Mouse (Mus musculus) neural tube, embryonic 13.5 days (tissue): ENCODE results near the gene Slc16a9. TPM values are rescaled to one million over a fixed set of nuclear protein-coding genes. Genes with fewer than 3 reads are reported as not detected.
A peak's percentile ranks its signal among the peaks of the same experiment; 100 is the strongest.

ENCODE experiments used
- ATAC-seq: fragments of 200-750 bp; cut with Nextera tagmentation; 2 replicates; pipeline ENCODE4 v1.8.0; 2017; ENCODE audit warnings: low read depth, mild to moderate bottlenecking, moderate TSS enrichment, moderate library complexity
- H3K27ac ChIP-seq: fragments of 300-500 bp; sonication (generic); replicated peaks from 2 replicates; pipeline ENCODE4 v1.5.1; 2015; ENCODE audit warnings: moderate library complexity, mild to moderate bottlenecking, inconsistent platforms
- H3K27me3 ChIP-seq: fragments of 300-500 bp; sonication (generic); 2 replicates; pipeline ENCODE4 v1.6.1; 2015; ENCODE audit warnings: mild to moderate bottlenecking, inconsistent platforms
- H3K36me3 ChIP-seq: fragments of 300-500 bp; sonication (generic); 2 replicates; pipeline ENCODE4 v1.6.1; 2015; ENCODE audit warnings: mild to moderate bottlenecking, inconsistent platforms
- H3K4me1 ChIP-seq: fragments of 300-500 bp; sonication (generic); replicated peaks from 2 replicates; pipeline ENCODE4 v1.6.1; 2015; ENCODE audit warnings: inconsistent platforms
- H3K4me2 ChIP-seq: fragments of 300-500 bp; sonication (generic); 2 replicates; pipeline ENCODE4 v1.6.1; 2015; ENCODE audit warnings: inconsistent platforms, mild to moderate bottlenecking, moderate library complexity
- H3K4me3 ChIP-seq: fragments of 300-500 bp; sonication (generic); 2 replicates; pipeline ENCODE4 v1.5.1; 2015; ENCODE audit warnings: mild to moderate bottlenecking, inconsistent platforms
- H3K9ac ChIP-seq: fragments of 300-500 bp; sonication (generic); 2 replicates; pipeline ENCODE4 v1.6.1; 2015; ENCODE audit warnings: moderate library complexity, mild to moderate bottlenecking, inconsistent platforms
- H3K9me3 ChIP-seq: fragments of 300-500 bp; sonication (generic); 2 replicates; pipeline ENCODE4 v1.6.1; 2016; ENCODE audit warnings: inconsistent platforms
- WGBS: fragments of 180-500 bp; shearing (Covaris S2); methylation state at CpG from one replicate; pipeline ENCODE4 v1.1.7; 2015; 5-methylcytosine and 5-hydroxymethylcytosine counted together
- polyA plus RNA-seq: library from polyadenylated mRNA; unstranded; fragments of >200 nt; fragmentation: Nextera tagmentation; extraction: Ambion mirVana; gene quantifications from 2 replicates; pipeline ENCODE4 v1.2.1, GENCODE M21; 2015

The Slc16a9 gene
- polyA plus RNA-seq, 1 experiment from 2014 or later: 1.0 TPM

DNA sequence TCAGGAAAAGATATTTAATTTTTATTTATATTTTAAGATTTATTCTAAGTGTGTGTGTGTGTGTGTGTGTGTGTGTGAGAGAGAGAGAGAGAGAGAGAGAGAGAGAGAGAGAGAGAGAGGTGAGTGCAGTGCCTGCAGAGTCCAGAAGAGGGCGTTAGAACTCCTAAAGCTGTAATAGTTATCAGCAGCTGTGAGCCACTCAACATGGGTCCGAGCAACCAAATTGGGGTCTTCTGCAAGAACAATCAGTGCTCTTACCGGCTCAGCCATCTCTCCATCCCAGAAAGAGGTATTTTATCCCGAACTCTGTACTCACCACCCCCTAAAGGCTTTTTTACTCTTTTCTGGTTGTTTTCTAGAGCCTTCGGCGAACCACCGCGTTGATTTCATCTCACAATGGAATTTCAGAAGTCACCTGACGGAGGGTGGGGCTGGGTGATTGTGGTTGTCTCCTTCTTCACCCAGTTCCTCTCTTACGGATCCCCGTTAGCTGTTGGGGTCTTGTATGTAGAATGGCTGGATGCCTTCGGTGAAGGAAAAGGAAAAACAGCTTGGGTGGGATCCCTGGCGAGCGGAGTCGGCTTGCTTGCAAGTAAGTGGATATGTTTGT lies 10.8 kb downstream of the Slc16a9 start:
- Histone ChIP-seq H3K4me2 (no peak overlapping the region), H3K27ac (no peak overlapping the region), H3K9ac (no peak overlapping the region), H3K27me3 (no peaks in the 10 kb centered on the region), H3K4me1 (no peaks in the 10 kb centered on the region), H3K4me3 (no peak overlapping the region), H3K9me3 (no peaks in the 10 kb centered on the region), H3K36me3 (no peaks in the 10 kb centered on the region)
- WGBS: 84% methylated on average over 15 of the region's 15 CpGs
- no peak for ATAC-seq

DNA sequence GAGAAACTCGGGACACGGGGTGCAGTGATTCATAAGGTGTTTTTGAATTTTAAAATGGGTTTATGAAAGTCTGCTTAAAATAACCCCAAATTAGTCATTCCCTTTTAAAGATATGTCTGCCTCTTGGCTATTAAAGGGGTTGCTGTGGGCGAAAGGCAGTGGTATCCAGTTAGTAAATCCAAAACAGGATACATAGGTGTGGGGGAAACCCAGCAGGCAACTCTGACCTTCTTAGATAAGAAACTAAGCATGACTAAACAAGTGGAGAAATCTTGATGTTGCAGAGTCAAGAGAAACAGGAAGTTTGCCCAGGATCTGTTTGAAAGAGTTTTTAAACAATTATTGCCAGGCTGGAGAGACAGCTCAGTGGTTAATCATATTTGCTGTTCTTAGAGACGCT lies 12.1 kb downstream of the Slc16a9 start:
- Histone ChIP-seq H3K9me3 (no peaks in the 10 kb centered on the region), H3K4me2 (no peak overlapping the region), H3K27ac (no peak overlapping the region), H3K4me3 (no peak overlapping the region), H3K4me1 (no peaks in the 10 kb centered on the region), H3K36me3 (no peaks in the 10 kb centered on the region), H3K27me3 (no peaks in the 10 kb centered on the region), H3K9ac (no peak overlapping the region)
- ATAC-seq: no peak
- 87% methylated on average over 4 of the region's 4 CpGs for WGBS

DNA sequence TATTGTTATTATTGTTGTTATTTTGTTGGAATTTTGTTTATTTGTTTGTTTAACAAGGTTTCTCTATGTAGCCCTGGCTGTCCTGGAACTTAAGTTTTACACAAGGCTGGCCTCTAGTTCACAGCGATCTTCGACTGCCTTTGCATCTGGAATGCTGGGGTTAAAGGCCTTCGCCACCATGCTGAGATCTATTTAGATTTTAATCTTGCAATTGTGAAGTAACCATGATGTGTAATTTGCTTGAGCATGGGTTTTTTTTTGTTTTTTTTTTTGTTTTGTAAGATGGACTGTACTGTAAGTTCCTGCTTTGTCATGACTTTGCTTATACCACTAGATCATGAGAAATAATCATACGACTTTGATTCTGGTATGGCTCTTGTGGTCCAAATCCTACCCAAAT lies 16.0 kb downstream of the Slc16a9 start:
- H3K36me3 ChIP-seq: no peaks in the 10 kb centered on the region
- H3K9me3 ChIP-seq: no peaks in the 10 kb centered on the region
- H3K4me1 ChIP-seq: no peaks in the 10 kb centered on the region
- WGBS: 64% methylated on average over 4 of the region's 4 CpGs
- no peak for ATAC-seq
- H3K27me3 ChIP-seq: no peaks in the 10 kb centered on the region
- H3K4me2 ChIP-seq: no peak overlapping the region
- no peak overlapping the region for H3K27ac ChIP-seq
- no peak overlapping the region for H3K9ac ChIP-seq
- H3K4me3 ChIP-seq: no peak overlapping the region

DNA sequence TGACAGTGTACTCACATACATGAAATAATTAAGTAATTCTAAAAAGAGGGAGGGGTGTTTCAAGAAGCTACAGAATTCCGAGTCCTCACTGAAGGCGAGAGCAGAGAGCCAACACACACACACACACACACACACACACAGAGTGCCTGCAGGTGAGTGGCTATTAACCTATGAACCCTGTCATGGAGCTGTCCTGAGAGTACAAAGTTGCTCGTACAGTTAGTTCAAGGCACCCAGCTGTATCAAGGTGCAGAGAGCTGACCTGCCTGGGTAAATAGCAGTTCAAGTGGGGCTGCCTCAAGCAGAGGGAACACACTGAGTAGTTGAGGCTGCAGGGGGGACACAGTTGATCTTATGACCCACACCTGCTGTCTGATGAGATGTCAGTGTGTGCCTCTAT lies 17.2 kb downstream of the Slc16a9 start:
- Histone ChIP-seq H3K36me3 (no peaks in the 10 kb centered on the region), H3K9me3 (no peaks in the 10 kb centered on the region), H3K9ac (no peak overlapping the region), H3K27me3 (no peaks in the 10 kb centered on the region), H3K4me2 (no peak overlapping the region), H3K4me3 (no peak overlapping the region), H3K4me1 (no peaks in the 10 kb centered on the region), H3K27ac (no peak overlapping the region)
- no peak for ATAC-seq
- 87% methylated on average over 3 of the region's 3 CpGs for WGBS

DNA sequence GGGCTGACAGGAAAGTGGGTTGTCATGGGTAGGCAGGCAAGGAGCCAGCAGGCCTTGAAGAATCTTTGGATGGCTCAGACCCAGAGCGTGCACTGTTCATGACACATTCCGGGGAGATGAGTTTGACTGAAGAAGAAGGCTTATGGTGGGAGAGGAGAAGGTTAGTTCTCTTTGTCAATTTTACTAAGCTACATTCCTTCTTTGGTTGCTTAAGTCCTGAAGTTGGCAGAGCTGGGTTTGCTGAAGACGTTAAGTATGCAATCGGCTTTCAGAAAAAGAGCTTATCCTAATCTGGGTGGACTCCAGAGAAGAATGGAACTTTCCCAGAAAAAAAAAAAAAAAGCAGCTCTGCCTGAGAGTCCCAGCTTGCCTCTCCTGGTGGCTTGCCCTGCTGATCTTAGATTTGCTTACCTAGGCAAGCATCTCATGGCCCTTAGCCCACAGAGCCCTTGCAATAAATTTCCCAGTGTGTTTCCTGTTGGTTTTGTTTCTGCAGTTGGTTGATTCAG lies 18.8 kb downstream of the Slc16a9 start:
- no peak overlapping the region for H3K4me3 ChIP-seq
- no peak for ATAC-seq
- H3K9me3 ChIP-seq: no peaks in the 10 kb centered on the region
- H3K9ac ChIP-seq: no peak overlapping the region
- no peaks in the 10 kb centered on the region for H3K4me1 ChIP-seq
- no peak overlapping the region for H3K27ac ChIP-seq
- no peaks in the 10 kb centered on the region for H3K27me3 ChIP-seq
- 84% methylated on average over 4 of the region's 4 CpGs for WGBS
- no peak overlapping the region for H3K4me2 ChIP-seq
- no peaks in the 10 kb centered on the region for H3K36me3 ChIP-seq

- ATAC-seq: no peak
- Histone ChIP-seq H3K27ac (no peak overlapping the region), H3K4me2 (no peak overlapping the region), H3K4me1 (no peaks in the 10 kb centered on the region), H3K9me3 (no peaks in the 10 kb centered on the region), H3K9ac (no peak overlapping the region), H3K36me3 (no peaks in the 10 kb centered on the region), H3K4me3 (no peak overlapping the region), H3K27me3 (no peaks in the 10 kb centered on the region)
- WGBS: 92% methylated on average over 9 of the region's 9 CpGs
Measured at GRCm38 (mm10) chr10:70264337-70265036, 19.6 kb downstream of the Slc16a9 start.

GRCm38 (mm10) chr10:70266501-70266900 lies 21.6 kb downstream of the Slc16a9 start:
- no peaks in the 10 kb centered on the region for H3K4me1 ChIP-seq
- no peak overlapping the region for H3K27ac ChIP-seq
- no peak for ATAC-seq
- 89% methylated on average over 6 of the region's 6 CpGs for WGBS
- H3K9ac ChIP-seq: no peak overlapping the region
- no peaks in the 10 kb centered on the region for H3K27me3 ChIP-seq
- H3K4me2 ChIP-seq: no peak overlapping the region
- no peaks in the 10 kb centered on the region for H3K36me3 ChIP-seq
- H3K9me3 ChIP-seq: no peaks in the 10 kb centered on the region
- H3K4me3 ChIP-seq: no peak overlapping the region

DNA sequence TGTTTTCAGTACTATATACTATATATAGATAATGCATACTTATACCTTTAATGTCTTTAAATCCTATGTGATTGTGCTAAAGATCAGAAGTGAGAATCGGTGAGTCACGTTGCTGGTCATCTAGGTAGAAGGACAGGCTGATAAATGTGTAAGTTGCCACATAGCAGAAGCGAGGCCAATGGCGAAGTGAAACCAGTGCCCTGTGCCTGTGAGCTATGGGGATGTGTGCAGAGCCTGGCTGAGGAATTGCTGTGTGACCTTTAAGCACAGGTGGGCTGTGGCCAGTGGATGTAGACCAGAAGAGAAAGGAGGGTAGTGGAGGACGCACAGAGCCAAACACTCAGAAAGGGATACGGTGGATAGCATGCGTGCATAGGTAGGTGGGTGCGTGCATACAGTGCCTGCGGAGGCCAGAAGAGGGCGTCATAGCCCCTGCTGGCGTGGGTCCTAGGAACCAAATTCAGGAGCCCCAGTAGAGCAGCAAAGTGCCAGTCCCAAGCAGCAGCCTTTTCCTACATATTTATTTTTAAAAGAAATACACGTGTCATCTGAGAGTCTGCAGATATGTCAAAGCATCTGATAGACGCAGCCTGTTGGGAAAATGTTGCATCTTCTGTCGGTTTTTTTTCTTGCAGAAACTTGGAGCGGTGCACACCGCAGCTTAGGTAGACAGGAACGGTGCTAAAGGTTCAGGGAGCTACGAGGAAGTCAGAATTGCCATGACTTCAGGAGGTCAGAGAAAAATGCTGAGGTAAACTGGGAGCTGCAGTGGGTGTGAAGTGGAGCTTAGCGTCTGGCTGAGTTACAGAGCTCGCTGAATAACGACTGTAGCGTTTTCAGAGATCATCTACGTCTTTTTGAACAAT lies 23.9 kb downstream of the Slc16a9 start:
- WGBS: 80% methylated on average over 23 of the region's 23 CpGs
- no peak overlapping the region for H3K9ac ChIP-seq
- no peaks in the 10 kb centered on the region for H3K36me3 ChIP-seq
- no peak overlapping the region for H3K27ac ChIP-seq
- H3K27me3 ChIP-seq: no peaks in the 10 kb centered on the region
- H3K4me3 ChIP-seq: no peak overlapping the region
- no peaks in the 10 kb centered on the region for H3K4me1 ChIP-seq
- H3K4me2 ChIP-seq: no peak overlapping the region
- ATAC-seq: no peak
- no peaks in the 10 kb centered on the region for H3K9me3 ChIP-seq

- no peak overlapping the region for H3K4me2 ChIP-seq
- H3K4me1 ChIP-seq: no peaks in the 10 kb centered on the region
- no peaks in the 10 kb centered on the region for H3K9me3 ChIP-seq
- ATAC-seq: no peak
- H3K27ac ChIP-seq: no peak overlapping the region
- H3K36me3 ChIP-seq: no peaks in the 10 kb centered on the region
- H3K9ac ChIP-seq: no peak overlapping the region
- H3K4me3 ChIP-seq: no peak overlapping the region
- no peaks in the 10 kb centered on the region for H3K27me3 ChIP-seq
- 90% methylated on average over 2 of the region's 2 CpGs for WGBS
Measured at GRCm38 (mm10) chr10:70269447-70269787, 24.5 kb downstream of the Slc16a9 start.

GRCm38 (mm10) chr10:70276678-70277077 lies 31.8 kb downstream of the Slc16a9 start:
- H3K9ac ChIP-seq: no peak overlapping the region
- no peaks in the 10 kb centered on the region for H3K36me3 ChIP-seq
- 56% methylated on average over 1 of the region's 1 CpGs for WGBS
- H3K9me3 ChIP-seq: no peaks in the 10 kb centered on the region
- no peaks in the 10 kb centered on the region for H3K4me1 ChIP-seq
- H3K4me2 ChIP-seq: no peak overlapping the region
- H3K27ac ChIP-seq: no peak overlapping the region
- H3K4me3 ChIP-seq: no peak overlapping the region
- H3K27me3 ChIP-seq: no peaks in the 10 kb centered on the region
- ATAC-seq: no peak

DNA sequence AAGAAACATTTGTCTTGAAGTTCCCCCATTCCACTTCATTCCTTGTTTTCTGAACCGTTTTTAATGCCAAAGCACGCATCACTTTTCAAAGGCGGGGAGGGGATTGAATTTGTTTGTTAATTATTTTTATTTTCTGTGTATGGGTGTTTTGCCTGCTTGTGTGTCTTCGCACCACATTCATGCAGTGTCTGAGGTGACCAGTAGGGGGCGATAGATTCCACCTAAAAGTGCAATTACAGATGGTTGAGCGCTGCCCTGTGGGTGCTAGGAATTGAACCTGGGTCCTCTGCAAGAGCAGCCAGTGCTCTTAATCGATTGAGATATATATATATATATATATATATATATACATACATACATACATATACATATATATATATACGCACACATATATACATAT lies 34.4 kb downstream of the Slc16a9 start:
- H3K4me3 ChIP-seq: no peak overlapping the region

DNA sequence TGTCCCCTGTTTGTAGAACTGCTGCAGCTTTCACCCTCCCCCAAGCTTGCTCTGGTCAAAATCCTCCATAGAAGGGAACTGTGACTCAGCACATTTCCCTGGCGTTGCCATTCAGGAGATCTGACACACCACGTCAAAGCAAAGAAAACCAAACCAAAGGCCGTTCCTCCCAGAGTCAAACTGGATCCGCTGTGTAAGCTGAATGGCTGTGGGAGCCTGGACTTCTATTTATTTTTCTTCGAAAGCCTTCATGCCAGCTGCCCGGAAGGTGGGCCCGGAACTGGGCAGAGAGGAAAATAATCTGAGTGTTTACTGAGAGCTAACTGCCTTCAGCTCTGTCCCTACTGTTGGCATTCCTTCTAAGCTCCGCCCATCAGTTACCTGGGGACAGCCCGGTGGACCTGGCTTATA lies 42.9 kb downstream of the Slc16a9 start:
- Histone ChIP-seq H3K27me3 (no peaks in the 10 kb centered on the region), H3K36me3 (no peaks in the 10 kb centered on the region), H3K4me3 (no peak overlapping the region), H3K9ac (no peak overlapping the region), H3K27ac (peak overlapping the region; percentile 9; the same call in 1 of the 2 replicates), H3K9me3 (no peaks in the 10 kb centered on the region), H3K4me1 (peaks cover 27% of the 10 kb centered on the region), H3K4me2 (no peak overlapping the region)
- WGBS: 47% methylated on average over 9 of the region's 9 CpGs
- no peak for ATAC-seq

More for the DNA sequence above, 34.4 kb downstream of the Slc16a9 start:
- no peak overlapping the region for H3K9ac ChIP-seq
- no peak overlapping the region for H3K4me2 ChIP-seq
- no peaks in the 10 kb centered on the region for H3K9me3 ChIP-seq
- no peaks in the 10 kb centered on the region for H3K36me3 ChIP-seq
- no peak overlapping the region for H3K27ac ChIP-seq
- WGBS: 80% methylated on average over 8 of the region's 8 CpGs
- H3K4me1 ChIP-seq: no peaks in the 10 kb centered on the region
- ATAC-seq: no peak
- H3K27me3 ChIP-seq: no peaks in the 10 kb centered on the region
